21 mouse cellular contexts compared by ENCODE assay signal in the genomic region with DNA sequence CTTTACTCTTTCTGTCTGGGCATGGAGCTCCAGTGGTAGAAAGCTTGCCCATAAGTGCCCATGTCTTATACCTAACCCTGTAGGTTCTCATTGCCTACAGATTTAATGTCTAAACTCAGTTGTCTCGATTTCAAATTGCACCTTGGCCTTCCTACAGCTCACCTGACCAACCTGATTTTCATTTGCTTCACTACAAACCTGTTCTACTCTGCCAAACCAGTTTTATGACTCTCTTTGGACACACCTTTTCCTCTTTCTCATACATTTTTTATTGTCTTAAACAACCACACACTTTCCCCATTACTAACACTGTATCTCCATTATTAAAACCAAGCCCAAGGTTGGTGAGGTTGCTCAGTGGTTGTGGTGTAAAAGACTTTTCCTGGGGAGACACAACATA. TPM values are rescaled to one million over a fixed set of nuclear protein-coding genes. Genes with fewer than 3 reads are reported as not detected.
A peak's percentile ranks its signal among the peaks of the same experiment; 100 is the strongest.
DNase-seq lines count a peak whose midpoint lies in the region; ATAC-seq and TF ChIP-seq lines count a peak whose summit lies in the region.
"Had no signal": no experiment of that assay in that cellular context is flagged by ENCODE, and none has a peak within 500 bp of the region (broad histone marks: within the 10 kb centered on the region; RNA-seq: fewer than 3 reads in every experiment).

No protein-coding gene starts in this region.

- H3K27me3 ChIP-seq in liver, embryonic 15.5 days, result no peaks in the 10 kb centered on the region
- no peaks in the 10 kb centered on the region for H3K27me3 ChIP-seq in liver, embryonic 11.5 days (replicated peaks; ENCODE audit: control insufficient read depth, insufficient read depth, low read length)
- no peaks in the 10 kb centered on the region for H3K27me3 ChIP-seq in embryonic facial prominence, embryonic 14.5 days (replicated peaks; ENCODE audit: control insufficient read depth, insufficient read depth, low read length)
- no peaks in the 10 kb centered on the region for H3K27me3 ChIP-seq in small intestine, adult 2 months (ENCODE audit: control insufficient read depth, insufficient read depth, low read length)
- H3K27me3 ChIP-seq: heart, embryonic 13.5 days; midbrain, embryonic 13.5 days; Patski had no signal

- no peak for ATAC-seq in liver, embryonic 15.5 days (ENCODE audit: insufficient read depth)
- no peak for ATAC-seq in liver, embryonic 11.5 days (replicated peaks; ENCODE audit: low FRiP score)
- 0 out of 2 replicates have a peak, but pooled peaks have one; percentile 26 for ATAC-seq in embryonic facial prominence, embryonic 14.5 days (ENCODE audit: low read depth)
- ATAC-seq: activated CD4-positive, CD25-positive, alpha-beta regulatory T cell, adult 4 months; forebrain, postnatal 0 days; hindbrain, postnatal 0 days; midbrain, embryonic 13.5 days; Patski had no signal

- H3K4me1 ChIP-seq in liver, embryonic 15.5 days (replicated peaks), result no peaks in the 10 kb centered on the region
- no peaks in the 10 kb centered on the region for H3K4me1 ChIP-seq in liver, embryonic 11.5 days (replicated peaks; ENCODE audit: control insufficient read depth, insufficient read depth, low read length)
- H3K4me1 ChIP-seq in embryonic facial prominence, embryonic 14.5 days (ENCODE audit: control insufficient read depth, insufficient read depth, low read length), result no peaks in the 10 kb centered on the region
- H3K4me1 ChIP-seq in small intestine, adult 2 months (ENCODE audit: control insufficient read depth, insufficient read depth, insufficient read length, low read length), result peaks cover 3% of the 10 kb centered on the region; the same call in 1 of the 2 replicates
- H3K4me1 ChIP-seq: heart, embryonic 13.5 days; midbrain, embryonic 13.5 days had no signal

- H3K9ac ChIP-seq in liver, embryonic 15.5 days, result no peak overlapping the region
- no peak overlapping the region for H3K9ac ChIP-seq in liver, embryonic 11.5 days (ENCODE audit: low read depth, low read length)
- no peak overlapping the region for H3K9ac ChIP-seq in embryonic facial prominence, embryonic 14.5 days (ENCODE audit: low read depth, low read length)
- H3K9ac ChIP-seq: forebrain, postnatal 0 days; heart, embryonic 13.5 days; midbrain, embryonic 13.5 days had no signal

- H3K9me3 ChIP-seq in liver, embryonic 15.5 days (replicated peaks), result no peaks in the 10 kb centered on the region
- no peaks in the 10 kb centered on the region for H3K9me3 ChIP-seq in liver, embryonic 11.5 days (ENCODE audit: control insufficient read depth, low read length)
- no peaks in the 10 kb centered on the region for H3K9me3 ChIP-seq in embryonic facial prominence, embryonic 14.5 days (ENCODE audit: control insufficient read depth, low read length)
- H3K9me3 ChIP-seq: heart, embryonic 13.5 days; midbrain, embryonic 13.5 days had no signal

- TF ChIP-seq POLR2A in small intestine, adult 2 months (IDR thresholded peaks at IDR 0.05; ENCODE audit: low read depth, low read length), result no peak

- 16% methylated on average over 1 of the region's 1 CpGs for WGBS in liver, embryonic 15.5 days (ENCODE audit: insufficient replicate concordance)
- WGBS in liver, embryonic 11.5 days, result 31% methylated on average over 1 of the region's 1 CpGs
- 33% methylated on average over 1 of the region's 1 CpGs for WGBS in embryonic facial prominence, embryonic 14.5 days
- 19% methylated on average over 1 of the region's 1 CpGs for WGBS in small intestine, adult 2 months

- no peak for DNase-seq in liver, embryonic 11.5 days (ENCODE audit: low spot score)
- DNase-seq in embryonic facial prominence, embryonic 14.5 days (ENCODE audit: low spot score), result peak; percentile 36
- DNase-seq in gonadal fat pad, adult 2 months (ENCODE audit: low read depth), result peak; percentile 44
- DNase-seq in spleen, postnatal 10 days (ENCODE audit: low spot score in 2 of 2), result no peak
- DNase-seq in left cerebral cortex, adult 11 months (ENCODE audit: low spot score), result no peak
- DNase-seq: adrenal gland, postnatal 14 days; cerebellum, adult 11-12 months; forebrain, postnatal 0 days; heart, adult 11 months; heart, postnatal 36 days; kidney, postnatal 36 days; left cerebral cortex, postnatal 4 days; right cerebral cortex, postnatal 14 days; thymus, adult 18-20 months had no signal

- 0 out of 2 replicates have a peak overlapping the region, but pooled peaks have one; percentile 14 for H3K27ac ChIP-seq in liver, embryonic 15.5 days (replicated peaks)
- no peak overlapping the region for H3K27ac ChIP-seq in liver, embryonic 11.5 days (ENCODE audit: low read depth, low read length)
- peak overlapping the region; percentile 25; the same call in 1 of the 2 replicates for H3K27ac ChIP-seq in embryonic facial prominence, embryonic 14.5 days (replicated peaks; ENCODE audit: low read depth, low read length)
- H3K27ac ChIP-seq in small intestine, adult 2 months (ENCODE audit: insufficient read depth, low read depth, low read length), result peak overlapping the region; percentile 97
- H3K27ac ChIP-seq: heart, embryonic 13.5 days; hindbrain, postnatal 0 days; midbrain, embryonic 13.5 days had no signal

- H3K4me3 ChIP-seq in liver, embryonic 15.5 days (replicated peaks), result no peak overlapping the region
- no peak overlapping the region for H3K4me3 ChIP-seq in liver, embryonic 11.5 days (ENCODE audit: low read depth, low read length)
- no peak overlapping the region for H3K4me3 ChIP-seq in embryonic facial prominence, embryonic 14.5 days (ENCODE audit: low read depth, low read length)
- no peak overlapping the region for H3K4me3 ChIP-seq in small intestine, adult 2 months (ENCODE audit: low read depth, low read length)
- H3K4me3 ChIP-seq: heart, embryonic 13.5 days; midbrain, embryonic 13.5 days had no signal

- TF ChIP-seq CTCF in small intestine, adult 2 months (IDR thresholded peaks at IDR 0.05; ENCODE audit: extremely low read depth, insufficient read length, insufficient replicate concordance, low read depth, low read length), result no peak

- no peak overlapping the region for H3K4me2 ChIP-seq in liver, embryonic 15.5 days
- no peak overlapping the region for H3K4me2 ChIP-seq in liver, embryonic 11.5 days
- H3K4me2 ChIP-seq in embryonic facial prominence, embryonic 14.5 days (ENCODE audit: low read depth, low read length), result no peak overlapping the region
- H3K4me2 ChIP-seq: heart, embryonic 13.5 days; midbrain, embryonic 13.5 days had no signal

- no peaks in the 10 kb centered on the region for H3K36me3 ChIP-seq in liver, embryonic 15.5 days (replicated peaks)
- no peaks in the 10 kb centered on the region for H3K36me3 ChIP-seq in liver, embryonic 11.5 days (ENCODE audit: control insufficient read depth, insufficient read depth, low read length)
- no peaks in the 10 kb centered on the region for H3K36me3 ChIP-seq in embryonic facial prominence, embryonic 14.5 days (ENCODE audit: control insufficient read depth, insufficient read depth, low read length)
- no peaks in the 10 kb centered on the region for H3K36me3 ChIP-seq in small intestine, adult 2 months (ENCODE audit: control insufficient read depth, insufficient read depth, low read length)
- H3K36me3 ChIP-seq: heart, embryonic 13.5 days; midbrain, embryonic 13.5 days had no signal

RNA-seq across cellular contexts. Expression of gene Slc35f5, which starts 10.5 kb away (rescaled TPM):
- 28.7 and 30.7 TPM in 2 replicates for polyA plus RNA-seq in liver, embryonic 15.5 days (2015; fragmentation: Nextera tagmentation; extraction: Ambion mirVana)
- 28.5 and 30.4 TPM in 2 replicates for polyA plus RNA-seq in liver, embryonic 11.5 days (2014; fragmentation: Nextera tagmentation; extraction: Ambion mirVana)
- 60.4 and 61.0 TPM in 2 replicates for polyA plus RNA-seq in embryonic facial prominence, embryonic 14.5 days (2014; fragmentation: Nextera tagmentation; extraction: Ambion mirVana)
- 32.6 and 35.3 TPM in 2 replicates for polyA plus RNA-seq in gonadal fat pad, adult 2 months (2012; rRNA removed)
- polyA plus RNA-seq in small intestine, adult 2 months (2012; rRNA removed), result 14.4 and 29.4 TPM in 2 replicates

Comparison
In these comparisons a context has a peak if more than half of its experiments do, and no peak if none do; other contexts are left out.
1. DNase-seq: peak in embryonic facial prominence, embryonic 14.5 days (single experiment) and gonadal fat pad, adult 2 months (single experiment); none in liver, embryonic 11.5 days (single experiment), spleen, postnatal 10 days (0 of 2) and left cerebral cortex, adult 11 months (single experiment).